Mouse (Mus musculus): ENCODE results near the gene Mpst. TPM values are rescaled to one million over a fixed set of nuclear protein-coding genes. Genes with fewer than 3 reads are reported as not detected.

Mpst gene
- polyA plus RNA-seq, 2 experiments = 1.8 to 53.8 TPM

DNA sequence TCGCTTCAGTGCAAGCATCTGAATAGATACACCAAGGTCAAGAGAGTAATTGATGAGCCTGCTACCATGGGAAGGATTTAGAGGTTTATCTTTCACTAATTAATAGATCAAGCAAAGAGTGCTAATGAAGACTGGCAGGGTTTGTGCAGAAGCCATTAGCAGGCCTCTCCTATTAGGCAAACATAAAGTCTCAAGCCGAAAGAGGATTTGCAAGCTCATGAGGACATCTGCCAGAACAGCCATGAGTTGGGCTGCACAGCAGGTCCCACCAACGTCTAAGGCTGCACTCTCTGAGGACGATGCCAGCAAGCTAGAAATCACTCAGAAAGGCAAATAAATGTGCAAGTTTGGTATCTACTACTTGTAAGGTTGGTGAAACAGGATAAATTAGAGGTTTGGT, 25.5 kb upstream of the Mpst start:
- DNase-seq (ENCODE audit: low spot score) (no peak), ATAC-seq (ENCODE audit: low FRiP score, low read depth) (no peak)
- no peaks in the 10 kb centered on the region for H3K36me3 ChIP-seq (ENCODE audit: control insufficient read depth, insufficient read depth, low read length)
- H3K27me3 ChIP-seq (ENCODE audit: control insufficient read depth, insufficient read depth, low read length) = no peaks in the 10 kb centered on the region
- no peak overlapping the region for H3K9ac ChIP-seq (ENCODE audit: low read depth, low read length, severe bottlenecking)
- no peak for TF ChIP-seq POLR2A (IDR thresholded peaks at IDR 0.05; ENCODE audit: borderline replicate concordance, extremely low read depth, insufficient read depth, insufficient read length)
- H3K4me2 ChIP-seq (replicated peaks; ENCODE audit: low read depth, low read length, severe bottlenecking) = no peak overlapping the region
- no peak overlapping the region for H3K4me3 ChIP-seq (replicated peaks; ENCODE audit: low read length)
- 0 out of 2 replicates have a peak, but pooled peaks cover 2% of the 10 kb centered on the region for H3K4me1 ChIP-seq (ENCODE audit: control insufficient read depth, insufficient read depth, low read length)
- no peak overlapping the region for H3K27ac ChIP-seq (replicated peaks; ENCODE audit: low read depth, low read length)
- 66% methylated on average over 4 of the region's 4 CpGs for WGBS
- H3K9me3 ChIP-seq (ENCODE audit: control insufficient read depth, low read length) = no peaks in the 10 kb centered on the region

DNA sequence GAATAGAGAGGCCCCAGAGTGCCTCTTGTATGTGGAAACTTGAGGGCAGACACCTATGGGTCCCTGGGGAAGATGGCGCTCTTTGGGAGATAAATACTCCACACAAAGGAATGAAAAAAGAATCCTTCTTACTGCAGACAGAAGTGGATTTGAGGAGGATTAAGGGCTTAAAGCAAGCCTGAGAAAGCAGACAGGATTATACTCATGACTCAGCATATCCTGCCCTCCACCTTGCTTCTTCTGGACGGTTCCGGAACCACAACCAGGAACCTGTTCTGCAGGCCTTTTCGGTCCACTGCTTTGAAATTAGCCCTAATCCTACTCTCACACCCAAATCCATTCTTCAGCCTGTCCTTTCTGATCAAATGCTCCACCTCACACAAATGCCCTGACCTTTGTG, 24.1 kb upstream of the Mpst start:
- DNase-seq (ENCODE audit: low spot score) (no peak), ATAC-seq (ENCODE audit: low FRiP score, low read depth) (no peak)
- Histone ChIP-seq H3K27ac (replicated peaks; ENCODE audit: low read depth, low read length) (no peak overlapping the region), H3K36me3 (ENCODE audit: control insufficient read depth, insufficient read depth, low read length) (no peaks in the 10 kb centered on the region), H3K9me3 (ENCODE audit: control insufficient read depth, low read length) (no peaks in the 10 kb centered on the region), H3K27me3 (ENCODE audit: control insufficient read depth, insufficient read depth, low read length) (no peaks in the 10 kb centered on the region), H3K9ac (ENCODE audit: low read depth, low read length, severe bottlenecking) (no peak overlapping the region), H3K4me1 (ENCODE audit: control insufficient read depth, insufficient read depth, low read length) (0 out of 2 replicates have a peak, but pooled peaks cover 2% of the 10 kb centered on the region), H3K4me3 (replicated peaks; ENCODE audit: low read length) (no peak overlapping the region), H3K4me2 (replicated peaks; ENCODE audit: low read depth, low read length, severe bottlenecking) (no peak overlapping the region)
- 93% methylated on average over 4 of the region's 4 CpGs for WGBS
- TF ChIP-seq POLR2A (IDR thresholded peaks at IDR 0.05; ENCODE audit: borderline replicate concordance, extremely low read depth, insufficient read depth, insufficient read length) = no peak

DNA sequence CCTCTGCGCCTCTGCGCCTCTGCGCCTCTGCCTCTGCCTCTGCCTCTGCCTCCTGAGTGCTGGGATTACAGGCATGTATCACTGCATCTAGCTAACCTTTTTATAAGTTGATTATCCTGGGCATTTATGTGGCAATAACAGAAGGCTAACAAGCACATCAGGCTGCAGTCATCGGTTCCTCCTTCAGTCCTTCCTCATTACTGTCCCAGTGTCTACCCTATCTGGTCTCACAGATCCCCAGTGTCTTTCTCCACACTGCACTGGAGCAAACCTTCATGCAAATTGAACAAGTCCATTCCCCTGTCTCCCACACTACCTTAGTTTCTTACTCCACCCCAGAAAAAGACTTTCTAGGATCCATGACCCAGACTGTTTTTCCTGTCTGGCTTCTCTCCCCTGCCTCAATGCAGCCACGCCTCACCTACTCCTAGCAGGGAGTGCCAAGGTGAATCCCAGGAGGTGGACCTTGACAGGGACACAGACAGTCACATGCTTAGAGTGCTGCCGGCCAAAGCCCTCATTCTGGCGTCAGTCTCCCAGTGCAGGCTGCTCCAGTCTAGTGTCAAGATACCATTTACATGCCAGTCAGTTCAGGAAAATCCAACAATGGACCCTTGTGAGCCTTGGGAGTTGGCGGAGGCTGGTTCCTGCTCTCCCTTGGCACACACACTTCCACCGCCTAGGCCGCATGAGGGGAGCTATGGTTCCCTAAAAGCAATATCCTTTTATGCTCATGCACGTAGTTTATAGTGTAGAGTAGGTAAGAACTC, 22.6 kb upstream of the Mpst start:
- TF ChIP-seq POLR2A (IDR thresholded peaks at IDR 0.05; ENCODE audit: borderline replicate concordance, extremely low read depth, insufficient read depth, insufficient read length) = no peak
- H3K4me1 ChIP-seq (ENCODE audit: control insufficient read depth, insufficient read depth, low read length) = 0 out of 2 replicates have a peak, but pooled peaks cover 2% of the 10 kb centered on the region
- no peak for ATAC-seq (ENCODE audit: low FRiP score, low read depth)
- no peak overlapping the region for H3K4me2 ChIP-seq (replicated peaks; ENCODE audit: low read depth, low read length, severe bottlenecking)
- H3K9ac ChIP-seq (ENCODE audit: low read depth, low read length, severe bottlenecking) = no peak overlapping the region
- no peaks in the 10 kb centered on the region for H3K9me3 ChIP-seq (ENCODE audit: control insufficient read depth, low read length)
- no peaks in the 10 kb centered on the region for H3K27me3 ChIP-seq (ENCODE audit: control insufficient read depth, insufficient read depth, low read length)
- DNase-seq (ENCODE audit: low spot score) = no peak
- H3K27ac ChIP-seq (replicated peaks; ENCODE audit: low read depth, low read length) = no peak overlapping the region
- H3K4me3 ChIP-seq (replicated peaks; ENCODE audit: low read length) = no peak overlapping the region
- no peaks in the 10 kb centered on the region for H3K36me3 ChIP-seq (ENCODE audit: control insufficient read depth, insufficient read depth, low read length)
- WGBS = 73% methylated on average over 11 of the region's 11 CpGs

GRCm38 (mm10) chr15:78384220-78385116, 21.7 kb upstream of the Mpst start:
- no peak for TF ChIP-seq POLR2A (IDR thresholded peaks at IDR 0.05; ENCODE audit: borderline replicate concordance, extremely low read depth, insufficient read depth, insufficient read length)
- no peaks in the 10 kb centered on the region for H3K36me3 ChIP-seq (ENCODE audit: control insufficient read depth, insufficient read depth, low read length)
- H3K27me3 ChIP-seq (ENCODE audit: control insufficient read depth, insufficient read depth, low read length) = no peaks in the 10 kb centered on the region
- no peak overlapping the region for H3K4me2 ChIP-seq (replicated peaks; ENCODE audit: low read depth, low read length, severe bottlenecking)
- H3K4me1 ChIP-seq (ENCODE audit: control insufficient read depth, insufficient read depth, low read length) = 0 out of 2 replicates have a peak, but pooled peaks cover 2% of the 10 kb centered on the region
- H3K9ac ChIP-seq (ENCODE audit: low read depth, low read length, severe bottlenecking) = no peak overlapping the region
- no peaks in the 10 kb centered on the region for H3K9me3 ChIP-seq (ENCODE audit: control insufficient read depth, low read length)
- no peak overlapping the region for H3K4me3 ChIP-seq (replicated peaks; ENCODE audit: low read length)
- DNase-seq (ENCODE audit: low spot score) = no peak
- no peak overlapping the region; the same call in 1 of the 2 replicates for H3K27ac ChIP-seq (replicated peaks; ENCODE audit: low read depth, low read length)
- ATAC-seq (ENCODE audit: low FRiP score, low read depth) = no peak
- 68% methylated on average over 7 of the region's 7 CpGs for WGBS

GRCm38 (mm10) chr15:78385564-78385963, 20.7 kb upstream of the Mpst start:
- Histone ChIP-seq H3K4me2 (replicated peaks; ENCODE audit: low read depth, low read length, severe bottlenecking) (no peak overlapping the region), H3K4me3 (replicated peaks; ENCODE audit: low read length) (no peak overlapping the region), H3K9me3 (ENCODE audit: control insufficient read depth, low read length) (no peaks in the 10 kb centered on the region), H3K9ac (ENCODE audit: low read depth, low read length, severe bottlenecking) (no peak overlapping the region), H3K27me3 (ENCODE audit: control insufficient read depth, insufficient read depth, low read length) (no peaks in the 10 kb centered on the region), H3K4me1 (ENCODE audit: control insufficient read depth, insufficient read depth, low read length) (0 out of 2 replicates have a peak, but pooled peaks cover 2% of the 10 kb centered on the region), H3K27ac (replicated peaks; ENCODE audit: low read depth, low read length) (no peak overlapping the region), H3K36me3 (ENCODE audit: control insufficient read depth, insufficient read depth, low read length) (no peaks in the 10 kb centered on the region)
- ATAC-seq (ENCODE audit: low FRiP score, low read depth) (no peak), DNase-seq (ENCODE audit: low spot score) (no peak)
- TF ChIP-seq POLR2A (IDR thresholded peaks at IDR 0.05; ENCODE audit: borderline replicate concordance, extremely low read depth, insufficient read depth, insufficient read length) = no peak
- 88% methylated on average over 1 of the region's 1 CpGs for WGBS

All from limb, embryonic 14.5 days (tissue).